Mouse (Mus musculus) small intestine, adult 2 months (tissue): Measurements from ENCODE around the gene Gm10160.

Source experiments
- CTCF ChIP-seq: fragments of 200-500 bp; IDR thresholded peaks from 2 replicates; pipeline ENCODE4 v1.5.1; 2012; ENCODE audit warnings: low read depth, mild to moderate bottlenecking, control low read depth, inconsistent platforms, low read length, moderate library complexity, mixed read lengths; ENCODE audit not compliant: insufficient replicate concordance, insufficient read length; ENCODE audit errors: extremely low read depth
- POLR2A ChIP-seq: fragments of 200-500 bp; IDR thresholded peaks from 2 replicates; pipeline ENCODE4 v1.6.1; 2012; ENCODE audit warnings: low read depth, mild to moderate bottlenecking, control low read depth, inconsistent platforms, low read length, moderate library complexity

DNA sequence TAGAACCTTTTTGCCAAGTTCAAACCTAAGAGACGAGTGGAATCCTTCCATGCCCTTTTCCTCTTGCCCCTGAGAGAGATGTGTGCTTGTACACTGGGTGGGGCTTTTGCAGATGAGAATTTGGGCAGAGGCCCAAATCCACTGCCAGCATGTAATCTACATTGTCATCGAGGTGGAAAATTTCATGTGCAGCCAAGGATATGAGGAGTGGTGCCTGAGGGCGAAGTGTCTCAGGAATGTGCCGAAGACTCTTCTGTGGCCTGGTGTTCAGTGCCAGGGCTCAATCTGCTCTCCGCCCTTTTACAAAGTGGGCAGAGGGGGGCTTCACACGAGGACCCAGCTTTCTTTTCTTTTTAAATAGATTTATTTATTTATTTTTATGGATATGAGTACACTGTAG, 19.0 kb upstream of the Gm10160 start:
- no peak for TF ChIP-seq POLR2A
- no peak for TF ChIP-seq CTCF
